9 mouse cellular contexts compared by ENCODE assay signal in the genomic region with DNA sequence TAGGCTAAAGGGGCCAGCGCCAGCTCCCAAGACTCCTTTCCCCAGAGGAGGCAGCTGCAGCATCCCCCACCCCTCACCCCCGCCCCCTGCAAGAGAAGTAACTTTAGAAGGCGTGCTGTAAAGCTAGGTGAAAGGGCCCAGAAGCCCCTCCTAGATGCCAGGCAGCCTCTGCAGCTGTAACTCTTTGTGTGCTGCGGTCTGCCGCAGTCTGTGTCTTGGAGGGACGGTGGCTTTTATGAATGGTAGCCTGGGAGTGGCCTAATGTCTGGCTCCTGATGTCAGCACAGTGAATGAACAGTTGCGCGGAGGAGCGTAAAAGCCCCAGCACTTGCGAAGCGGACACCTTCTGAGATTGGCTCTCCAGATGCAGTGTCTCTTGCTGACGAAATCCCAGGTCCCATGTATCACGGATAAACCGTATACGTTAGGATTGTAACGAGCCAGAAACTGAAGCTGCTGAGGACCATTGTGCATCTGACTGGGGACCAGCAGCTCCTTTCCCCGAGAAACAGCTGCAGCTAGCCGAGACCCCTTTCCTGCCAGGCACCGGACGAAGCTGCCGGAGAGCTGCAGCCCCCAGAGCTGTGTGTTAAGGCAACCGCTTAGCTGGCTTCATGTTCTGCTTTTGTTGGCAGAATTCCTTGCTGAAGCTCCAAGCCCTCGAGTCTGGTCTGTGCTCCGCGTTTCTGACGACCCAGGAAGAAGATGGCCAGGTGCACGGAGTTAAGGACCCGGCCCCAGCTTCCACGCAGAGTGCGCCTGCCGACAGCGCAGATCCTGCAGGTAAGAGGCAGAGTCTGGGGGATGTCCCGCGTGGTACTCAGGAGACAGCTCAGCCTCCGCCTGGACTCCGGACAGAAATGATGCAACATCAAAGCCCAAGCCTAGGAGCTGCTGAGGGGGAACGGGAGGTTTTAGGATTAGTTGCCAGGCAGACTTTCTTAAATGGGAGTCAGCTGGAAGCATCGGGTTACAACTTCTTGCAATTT.
DNase-seq lines count a peak whose midpoint lies in the region; ATAC-seq and TF ChIP-seq lines count a peak whose summit lies in the region.
"Had no signal": no experiment of that assay in that cellular context is flagged by ENCODE, and none has a peak within 500 bp of the region (broad histone marks: within the 10 kb centered on the region; RNA-seq: fewer than 3 reads in every experiment).

No protein-coding gene starts in this region.

- ATAC-seq in forebrain, embryonic 16.5 days: peak; percentile 80
- ATAC-seq in hematopoietic stem cell, adult 5-6 weeks (replicated peaks in 1 of 2; ENCODE audit: insufficient read depth in 1 of 2, low FRiP score in 2 of 2, low TSS enrichment in 1 of 2, low read depth in 1 of 2, poor library complexity in 2 of 2, severe bottlenecking in 2 of 2): peak; percentile 22 to 32; a peak in 2 of 4 replicates
- no peak for ATAC-seq in liver, embryonic 13.5 days (ENCODE audit: low read depth)
- ATAC-seq in activated CD4-positive, CD25-positive, alpha-beta regulatory T cell, adult 4 months: no peak

- under 1% methylated on average over 38 of the region's 38 CpGs for WGBS in forebrain, embryonic 16.5 days
- 2% methylated on average over 38 of the region's 38 CpGs for WGBS in liver, embryonic 13.5 days (ENCODE audit: insufficient replicate concordance)
- WGBS in olfactory bulb, adult 2 months: 6% methylated on average over 38 of the region's 38 CpGs

- no peaks in the 10 kb centered on the region for H3K27me3 ChIP-seq in forebrain, embryonic 16.5 days (replicated peaks; ENCODE audit: control insufficient read depth, insufficient read depth, low read length)
- H3K27me3 ChIP-seq in liver, embryonic 13.5 days: peaks cover 24% of the 10 kb centered on the region
- H3K27me3 ChIP-seq: CH12.LX had no signal

- no peak overlapping the region for H3K27ac ChIP-seq in brown adipose tissue, adult 24 weeks (replicated peaks; ENCODE audit: low read depth, low read length)
- H3K27ac ChIP-seq in forebrain, embryonic 16.5 days (ENCODE audit: low read length): peak overlapping the region; percentile 10
- H3K27ac ChIP-seq in liver, embryonic 13.5 days: no peak overlapping the region
- no peak overlapping the region for H3K27ac ChIP-seq in olfactory bulb, adult 2 months (ENCODE audit: insufficient read depth, low read depth, low read length)

- H3K4me2 ChIP-seq in forebrain, embryonic 16.5 days (ENCODE audit: low read length): peak overlapping the region; percentile 76
- peak overlapping the region; percentile 47 for H3K4me2 ChIP-seq in liver, embryonic 13.5 days

- peak; percentile 97 for DNase-seq in heart, adult 11 months
- DNase-seq in heart, adult 8-10 months (ENCODE audit: low spot score): no peak
- no peak for DNase-seq in liver, embryonic 13.5 days

- peaks cover 3% of the 10 kb centered on the region; the same call in 1 of the 2 replicates for H3K4me1 ChIP-seq in brown adipose tissue, adult 24 weeks (ENCODE audit: control insufficient read depth, insufficient read depth, insufficient read length, low read length)
- peaks cover 26% of the 10 kb centered on the region for H3K4me1 ChIP-seq in forebrain, embryonic 16.5 days (replicated peaks; ENCODE audit: control insufficient read depth, insufficient read depth, low read length)
- no peaks in the 10 kb centered on the region for H3K4me1 ChIP-seq in liver, embryonic 13.5 days (replicated peaks)
- H3K4me1 ChIP-seq in olfactory bulb, adult 2 months (ENCODE audit: control insufficient read depth, insufficient read depth, low read length): peaks cover 22% of the 10 kb centered on the region

- H3K9me3 ChIP-seq in forebrain, embryonic 16.5 days (ENCODE audit: control insufficient read depth, low read length): peaks cover 1% of the 10 kb centered on the region; the same call in 1 of the 2 replicates
- H3K9me3 ChIP-seq in liver, embryonic 13.5 days (replicated peaks): peaks cover under 1% of the 10 kb centered on the region; the same call in 1 of the 2 replicates

- peak overlapping the region; percentile 64 for H3K9ac ChIP-seq in forebrain, embryonic 16.5 days (replicated peaks; ENCODE audit: low read depth, low read length)
- H3K9ac ChIP-seq in liver, embryonic 13.5 days: no peak overlapping the region

- TF ChIP-seq CTCF in olfactory bulb, adult 2 months (IDR thresholded peaks at IDR 0.05; ENCODE audit: insufficient read depth, low read depth, low read length): no peak

- no peak for TF ChIP-seq POLR2A in olfactory bulb, adult 2 months (IDR thresholded peaks at IDR 0.05; ENCODE audit: insufficient read depth, low read depth, low read length)

- H3K36me3 ChIP-seq in forebrain, embryonic 16.5 days (ENCODE audit: control insufficient read depth, insufficient read depth): 0 out of 2 replicates have a peak, but pooled peaks cover 3% of the 10 kb centered on the region
- H3K36me3 ChIP-seq in liver, embryonic 13.5 days: no peaks in the 10 kb centered on the region

- H3K4me3 ChIP-seq in brown adipose tissue, adult 24 weeks (ENCODE audit: insufficient read depth, low read depth, low read length): peak overlapping the region; percentile 27
- H3K4me3 ChIP-seq in forebrain, embryonic 16.5 days (replicated peaks; ENCODE audit: low read length): peak overlapping the region; percentile 49
- peak overlapping the region; percentile 11; the same call in 1 of the 2 replicates for H3K4me3 ChIP-seq in liver, embryonic 13.5 days (replicated peaks)
- peak overlapping the region; percentile 52 for H3K4me3 ChIP-seq in olfactory bulb, adult 2 months (ENCODE audit: insufficient read depth, low read depth, low read length)

Comparison
In these comparisons a context has a peak if more than half of its experiments do, and no peak if none do; other contexts are left out.
1. ATAC-seq: peak in forebrain, embryonic 16.5 days (single experiment) and hematopoietic stem cell, adult 5-6 weeks (2 of 2); none in liver, embryonic 13.5 days (single experiment) and activated CD4-positive, CD25-positive, alpha-beta regulatory T cell, adult 4 months (single experiment).
2. Peak in every context shown above with its lines, with median percentiles within 50 percentile points of each other: H3K4me3 ChIP-seq.